Mouse (Mus musculus): ENCODE measurements around the gene Capn2. TPM values are rescaled to one million over a fixed set of nuclear protein-coding genes. Genes with fewer than 3 reads are reported as not detected.

The Capn2 gene
- total RNA-seq, 2 experiments from 2014 or later: 50.2 to 54.2 TPM

DNA sequence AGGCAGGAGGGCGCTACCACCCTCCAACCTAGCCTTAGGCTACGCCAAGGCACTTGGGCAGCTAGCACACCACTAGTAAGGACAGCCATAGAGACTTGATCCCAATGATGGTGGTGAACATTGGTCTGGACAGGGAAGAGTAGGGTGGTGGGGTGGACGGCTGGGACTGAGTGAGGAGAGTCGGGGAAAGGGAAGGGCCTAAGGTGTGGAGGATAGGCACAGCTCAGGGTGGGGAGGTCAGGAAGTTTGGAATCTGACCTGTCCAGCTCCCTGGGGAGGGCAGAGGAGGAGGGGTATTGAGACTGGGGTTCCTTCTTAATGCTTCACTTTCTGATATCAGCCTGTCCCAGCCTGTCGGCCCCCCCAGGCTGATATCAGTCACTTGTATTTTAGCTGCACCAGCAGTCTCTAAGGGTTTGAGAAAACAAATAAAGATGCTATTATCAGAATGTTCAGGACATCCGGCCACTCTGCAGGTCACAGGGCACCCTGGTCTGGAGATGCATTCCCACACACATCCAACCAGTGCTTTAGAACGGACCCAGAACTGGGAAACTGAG, 14.8 kb downstream of the Capn2 start:
- no peak for DNase-seq (ENCODE audit: low spot score)

DNA sequence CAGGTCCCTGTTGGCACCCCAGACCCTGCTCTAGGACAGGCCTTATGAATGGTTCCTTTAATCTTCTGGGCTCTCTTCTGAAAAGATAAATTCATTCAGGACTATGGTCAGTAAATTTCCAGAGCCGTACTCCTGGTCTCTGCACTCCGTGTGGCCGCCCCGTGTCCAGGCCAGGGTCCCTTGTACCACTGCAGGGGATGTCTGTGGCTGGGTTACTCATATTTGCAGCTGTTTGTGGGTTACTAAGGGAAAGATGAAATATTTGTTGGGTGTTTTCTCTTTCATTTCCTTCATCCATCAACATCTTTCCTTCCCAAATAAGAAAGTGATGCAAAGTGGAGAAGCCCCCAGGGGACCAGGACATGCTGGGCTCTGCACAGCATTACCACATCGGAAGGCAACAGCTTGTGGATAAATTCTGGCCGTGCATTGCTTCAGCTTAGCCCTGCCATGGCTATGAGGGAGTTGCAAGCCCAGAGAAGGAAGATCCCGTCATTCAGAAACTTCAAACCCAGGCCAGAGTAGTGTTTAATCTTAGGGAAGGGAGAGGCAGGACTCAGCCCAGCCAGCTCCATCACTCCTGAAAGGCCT, 15.5 kb downstream of the Capn2 start:
- peak; percentile 68 for DNase-seq (ENCODE audit: low spot score)

DNA sequence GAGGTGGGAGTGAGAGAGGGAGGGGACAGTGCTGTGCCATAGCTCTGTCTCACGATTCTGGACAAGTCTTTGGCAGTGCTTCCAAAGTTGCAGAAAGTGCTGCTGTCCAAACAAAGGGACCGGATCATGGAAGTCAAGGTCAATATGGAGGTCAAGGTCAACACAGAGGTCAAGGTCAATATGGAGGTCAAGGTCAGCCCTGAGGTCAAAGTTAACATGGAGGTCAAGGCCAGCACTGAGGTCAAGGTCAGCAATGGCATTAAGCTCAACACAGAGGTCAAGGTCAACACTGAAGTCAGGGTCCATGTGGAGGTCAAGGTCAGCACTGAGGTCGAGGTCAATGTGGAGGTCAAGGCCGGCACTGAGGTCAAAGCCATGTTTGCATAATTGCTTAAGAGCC, 16.6 kb downstream of the Capn2 start:
- no peak for DNase-seq (ENCODE audit: low spot score)

DNA sequence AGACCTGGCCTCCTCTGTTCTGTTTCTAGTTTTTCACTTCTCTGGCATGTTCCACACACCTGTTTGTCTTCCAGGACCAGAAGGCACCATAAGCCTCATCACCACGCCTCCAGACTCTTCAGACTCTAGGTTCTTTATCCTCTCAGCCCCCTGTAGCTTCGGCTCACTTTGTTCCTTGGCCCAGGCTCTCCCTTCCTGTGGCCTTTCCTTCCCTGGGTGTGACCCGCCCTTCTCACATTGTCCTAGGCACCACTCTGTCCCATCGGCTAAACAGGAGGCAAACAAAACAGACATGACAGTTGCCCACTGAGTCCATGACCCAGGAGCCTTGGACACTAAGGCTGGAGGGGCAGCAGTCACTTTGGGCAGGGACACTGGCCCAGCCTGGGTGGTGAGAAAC, 17.2 kb downstream of the Capn2 start:
- DNase-seq (ENCODE audit: low spot score): no peak

DNA sequence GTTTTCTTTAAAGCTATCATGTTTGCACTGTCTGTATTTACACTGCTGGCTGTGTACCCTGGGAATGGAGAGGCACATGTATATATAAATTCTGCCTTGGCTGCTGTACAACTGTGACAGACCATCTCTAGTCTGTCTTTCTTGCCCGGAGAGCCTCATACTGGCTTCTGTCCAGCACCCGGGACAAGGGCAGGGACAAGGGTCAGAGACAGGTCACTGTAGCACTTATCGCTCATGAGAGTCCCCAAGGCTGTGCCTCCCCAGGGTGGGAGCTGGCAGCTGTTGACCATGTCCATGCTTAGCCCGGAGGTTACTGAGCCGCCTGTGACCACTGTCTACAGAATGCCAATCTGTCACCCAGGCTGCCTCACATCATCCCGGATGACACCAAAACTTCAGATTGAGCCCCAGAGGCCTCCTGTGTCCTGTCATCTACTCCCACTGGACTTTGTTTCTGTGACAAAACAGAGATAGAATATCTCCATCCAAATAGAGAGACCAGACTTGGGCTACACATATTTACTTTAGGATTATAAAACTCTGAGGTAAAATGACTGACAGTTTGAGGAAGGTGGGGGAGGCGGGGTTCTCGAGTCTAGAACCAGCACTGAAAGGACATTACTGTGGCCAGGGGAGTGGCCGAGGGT, 17.8 kb downstream of the Capn2 start:
- DNase-seq (ENCODE audit: low spot score): peak; percentile 47

DNA sequence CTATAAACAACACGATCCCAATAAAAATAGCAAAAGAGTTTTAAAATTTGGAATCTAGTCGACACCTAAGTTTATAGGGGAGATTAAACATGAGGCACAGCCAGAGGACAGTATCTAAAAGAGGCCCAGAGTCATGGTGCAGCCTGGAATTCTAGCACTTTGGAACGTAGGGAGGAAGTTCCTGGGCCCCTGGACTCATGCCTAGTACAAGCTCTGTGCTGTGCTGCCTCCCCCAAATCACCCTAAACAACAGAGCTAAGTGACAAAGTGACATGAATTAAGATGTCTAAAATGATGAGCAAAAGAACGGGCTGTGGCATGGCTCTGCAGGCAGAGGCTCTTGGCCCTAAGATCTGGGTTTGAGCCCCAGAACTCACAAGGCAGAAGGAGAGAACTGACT, 19.7 kb downstream of the Capn2 start:
- DNase-seq (ENCODE audit: low spot score): no peak

DNA sequence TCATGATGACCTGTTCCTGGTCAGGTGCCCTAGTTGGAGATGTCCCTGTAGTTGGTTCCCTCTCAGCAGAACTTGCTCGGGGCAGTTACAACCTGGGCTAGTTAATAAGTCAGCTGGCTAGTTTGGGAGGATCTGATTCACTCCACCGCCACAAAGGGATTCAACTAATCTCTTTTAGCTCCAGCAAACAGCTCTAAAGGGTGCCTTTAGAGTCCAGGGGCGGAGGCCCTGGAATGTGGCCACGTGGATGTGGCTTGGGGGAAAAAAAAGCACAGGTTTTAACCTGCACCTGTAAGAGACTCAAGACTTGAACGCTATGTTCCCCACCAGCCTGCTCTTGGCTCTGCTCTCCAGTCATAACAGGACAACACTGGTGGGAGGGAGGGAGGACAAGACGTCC, 20.7 kb downstream of the Capn2 start:
- DNase-seq (ENCODE audit: low spot score): no peak

DNA sequence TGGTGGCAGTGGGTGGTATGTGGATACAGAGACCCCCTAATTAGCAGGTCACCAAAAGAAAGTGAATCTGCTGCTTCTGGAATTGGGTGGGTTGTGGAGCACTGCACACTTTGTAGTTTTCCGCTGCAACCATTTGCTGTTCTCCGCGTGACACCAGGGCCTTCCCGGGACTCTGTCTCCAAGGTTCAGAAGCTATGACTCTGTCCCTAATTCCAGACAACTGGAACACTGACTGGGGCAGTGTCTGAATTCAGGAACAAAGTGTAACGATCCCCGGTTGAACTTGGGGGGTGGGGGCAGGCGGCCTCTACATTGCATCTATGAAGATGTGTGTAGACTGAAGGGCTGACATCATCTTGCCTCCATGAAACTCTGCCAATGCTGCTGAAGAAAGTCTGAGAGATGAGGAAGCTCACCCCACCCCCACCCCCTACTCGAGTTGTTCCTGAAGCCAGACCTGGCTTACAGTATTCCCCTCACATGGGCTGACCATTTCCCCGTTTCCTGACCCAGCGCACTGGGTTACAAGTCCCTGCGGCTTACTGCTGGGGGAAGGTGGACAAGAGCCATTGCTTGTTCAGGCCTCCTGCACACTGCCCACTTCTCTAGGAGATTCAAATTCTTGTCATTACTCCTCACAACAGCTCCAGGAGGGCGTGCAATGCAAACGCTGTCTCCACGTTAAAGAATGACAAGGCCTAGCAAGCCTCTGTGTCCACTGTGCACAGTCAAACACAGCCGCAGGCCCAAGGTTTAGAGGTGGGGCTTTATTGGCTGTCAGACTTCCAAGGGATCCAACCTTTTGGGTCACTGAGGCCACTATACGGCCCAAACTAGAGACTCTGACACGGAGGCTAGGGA, 22.9 kb downstream of the Capn2 start:
- no peak for DNase-seq (ENCODE audit: low spot score)

DNA sequence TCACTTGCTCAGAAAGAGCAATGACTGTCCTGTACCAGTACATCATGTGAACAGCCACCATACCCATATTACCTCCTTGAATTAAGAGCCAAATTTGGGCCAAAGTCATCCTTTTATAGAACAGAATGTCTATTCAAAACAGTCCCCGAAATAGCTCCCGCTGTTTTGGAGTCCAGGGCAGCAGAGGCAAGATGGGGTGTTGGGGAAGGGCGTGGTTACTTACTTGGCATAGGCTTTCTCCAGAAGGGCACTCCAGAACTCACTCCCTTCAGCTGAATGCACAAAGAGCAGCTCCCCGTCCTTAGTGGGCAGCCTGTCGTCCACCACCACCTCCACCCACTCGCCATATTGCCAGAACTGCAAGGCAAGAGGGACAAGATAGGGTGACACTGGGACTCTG, 25.6 kb downstream of the Capn2 start:
- DNase-seq (ENCODE audit: low spot score): no peak

DNA sequence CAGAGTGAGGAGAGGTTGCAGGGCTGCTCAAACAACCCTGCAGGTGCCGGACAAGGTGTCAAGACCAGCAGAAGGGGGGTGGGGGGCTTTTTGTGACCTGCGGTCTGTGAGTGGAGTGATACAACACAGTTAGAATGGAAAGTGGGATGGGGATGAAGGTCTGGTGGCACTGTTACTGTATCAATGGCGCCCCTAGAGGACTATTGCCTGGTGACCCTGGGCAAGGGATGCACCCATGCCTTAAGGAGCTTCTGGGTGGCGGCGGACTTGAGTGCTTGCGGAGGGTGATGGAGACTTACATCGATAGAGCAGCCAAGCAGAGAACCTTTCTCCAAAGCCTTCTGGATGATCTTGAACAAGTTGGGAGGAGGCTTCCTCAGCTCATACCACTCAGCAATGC, 26.8 kb downstream of the Capn2 start:
- DNase-seq (ENCODE audit: low spot score): no peak

DNA sequence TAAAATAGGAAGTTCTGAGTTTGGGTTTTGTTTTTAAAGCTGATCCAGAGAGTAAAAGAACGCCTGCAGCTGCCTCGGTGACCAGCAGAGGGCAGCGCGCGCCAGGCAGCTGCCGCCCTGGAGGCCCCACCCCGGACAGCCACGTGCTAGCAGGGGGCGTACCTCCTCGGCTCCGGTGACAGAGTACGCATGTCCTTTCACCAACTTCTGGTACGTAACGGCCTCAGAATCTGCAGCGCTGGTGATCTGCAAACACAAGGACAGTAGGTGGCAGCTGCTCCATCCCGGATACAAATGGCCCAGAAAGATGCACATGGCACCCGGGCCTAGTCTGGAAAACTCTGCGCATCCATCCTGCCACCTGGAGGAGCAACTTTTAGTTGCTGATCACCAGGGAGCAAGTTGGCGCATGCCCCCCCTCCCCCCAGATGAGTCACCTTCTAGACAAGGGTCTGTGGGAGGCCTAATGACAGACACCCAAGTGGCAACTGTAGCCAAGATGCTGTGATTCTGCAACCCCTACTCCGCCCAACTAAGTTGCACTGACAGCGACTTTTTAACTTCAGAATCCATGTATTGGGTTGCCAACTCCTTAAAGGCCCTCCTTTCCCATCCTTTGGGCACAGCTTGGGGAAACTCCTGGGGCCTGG, 27.5 kb downstream of the Capn2 start:
- DNase-seq (ENCODE audit: low spot score): peak; percentile 95

DNA sequence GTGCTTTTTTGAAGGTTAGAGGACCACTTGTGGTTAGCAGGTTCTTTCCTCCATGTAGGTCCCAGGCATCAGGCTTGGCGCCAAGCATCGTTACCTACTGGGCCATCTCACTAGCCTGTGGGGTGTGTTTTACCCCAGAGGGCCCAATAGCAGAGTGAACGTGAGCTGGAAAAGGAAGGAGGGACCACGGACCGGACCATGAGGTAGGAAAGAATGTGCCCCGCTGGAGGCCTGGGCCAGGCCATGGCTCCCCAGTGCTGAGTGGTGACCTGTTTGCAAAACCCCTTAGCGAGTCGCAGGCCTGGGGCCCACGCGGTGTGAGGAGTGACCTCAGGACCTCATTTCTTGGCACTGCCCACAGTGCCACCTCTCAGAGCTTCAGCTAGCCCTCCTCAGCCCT, 28.9 kb downstream of the Capn2 start:
- DNase-seq (ENCODE audit: low spot score): no peak

DNA sequence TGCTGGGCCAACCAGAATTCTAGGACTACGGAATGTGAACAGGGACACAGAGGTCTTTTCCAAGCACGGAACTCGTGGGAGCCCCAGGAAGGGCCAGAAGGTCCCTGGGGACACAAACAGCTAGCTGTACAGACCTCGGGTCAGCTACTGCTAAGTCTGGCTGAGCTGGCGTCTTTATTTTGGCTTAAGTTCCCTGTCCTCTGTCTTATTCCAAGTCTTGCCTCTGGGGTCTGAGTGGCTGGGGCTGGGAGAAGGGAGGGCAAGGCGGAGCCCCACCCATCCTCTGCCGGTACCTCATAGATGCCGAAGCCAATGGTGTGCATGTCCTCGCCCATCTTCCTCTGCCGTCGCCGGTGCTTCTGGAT, 33.5 kb downstream of the Capn2 start:
- peak; percentile 58 for DNase-seq (ENCODE audit: low spot score)

DNA sequence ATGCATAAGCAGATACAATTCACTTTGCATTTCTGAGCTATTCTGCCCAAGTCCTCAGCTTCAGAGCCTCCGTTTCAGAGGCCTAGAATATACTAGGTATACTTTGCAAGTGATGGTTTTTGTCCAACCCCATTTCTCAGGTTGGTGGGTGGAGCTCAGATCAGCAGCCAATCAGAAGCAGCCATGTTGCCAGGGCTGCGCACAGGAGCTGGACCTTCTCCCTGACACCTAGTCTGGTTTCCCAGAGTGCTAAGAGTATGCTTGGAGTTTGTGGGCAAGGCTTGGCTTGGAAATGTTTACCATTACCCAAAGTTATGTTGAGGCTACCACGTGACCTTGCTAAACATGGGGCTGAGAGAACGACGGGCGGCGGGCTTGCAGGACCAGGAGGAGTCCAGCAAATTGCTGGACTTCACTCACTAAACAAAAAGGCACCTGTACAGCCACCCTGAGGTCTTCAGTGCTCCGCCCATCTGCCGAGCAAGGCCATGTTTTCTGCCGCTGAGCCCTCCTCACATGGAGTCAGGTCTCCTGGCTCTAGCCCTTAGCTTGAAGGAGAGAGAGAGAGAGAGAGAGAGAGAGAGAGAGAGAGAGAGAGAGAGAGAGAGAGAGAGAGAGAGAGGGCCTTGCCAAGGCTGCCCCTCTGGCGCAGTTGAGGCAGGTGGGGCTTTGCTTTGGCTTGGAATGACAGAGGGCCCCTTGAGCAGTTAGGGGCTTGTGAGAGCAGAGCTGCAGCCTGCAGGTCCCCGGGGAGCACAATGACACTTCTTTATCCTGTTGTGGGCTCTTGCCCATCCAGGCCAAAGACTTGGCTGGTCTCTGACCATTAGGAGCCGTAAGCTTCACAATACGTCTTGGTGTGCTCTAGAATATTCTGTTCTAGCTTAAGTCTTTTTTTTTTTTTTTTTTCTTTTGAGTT, 34.2 kb downstream of the Capn2 start:
- DNase-seq (ENCODE audit: low spot score): no peak

DNA sequence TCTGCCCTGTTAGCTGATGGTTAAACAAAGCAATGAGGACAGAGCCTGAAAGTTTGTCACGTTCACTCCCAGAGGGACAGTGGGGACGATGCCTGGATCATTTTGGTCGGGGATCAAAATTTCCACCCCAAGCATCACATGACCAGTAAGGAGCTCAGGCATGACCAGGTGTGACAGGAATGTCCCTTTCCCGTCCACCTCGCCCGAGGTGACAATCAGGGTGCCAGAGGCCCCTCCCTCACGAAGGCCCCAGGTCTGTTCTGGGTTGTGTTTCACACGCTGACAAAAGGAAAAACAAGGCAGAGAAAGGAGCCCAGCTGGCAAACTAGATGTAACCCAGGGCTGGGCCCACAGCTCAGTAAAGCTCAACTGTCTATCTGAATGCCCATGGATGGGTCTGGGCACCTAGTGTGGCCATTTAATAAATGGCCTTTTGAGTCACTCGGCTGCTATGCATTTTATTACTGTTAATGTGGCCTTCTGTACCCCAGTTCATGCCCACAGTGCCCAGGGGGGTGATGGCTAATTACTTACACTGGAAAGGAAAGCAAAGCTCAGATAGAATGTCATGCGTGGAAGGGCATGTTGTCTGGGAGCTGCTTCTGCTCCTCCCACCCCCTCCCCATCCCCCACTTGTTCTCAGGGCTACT, 35.6 kb downstream of the Capn2 start:
- DNase-seq (ENCODE audit: low spot score): no peak

DNA sequence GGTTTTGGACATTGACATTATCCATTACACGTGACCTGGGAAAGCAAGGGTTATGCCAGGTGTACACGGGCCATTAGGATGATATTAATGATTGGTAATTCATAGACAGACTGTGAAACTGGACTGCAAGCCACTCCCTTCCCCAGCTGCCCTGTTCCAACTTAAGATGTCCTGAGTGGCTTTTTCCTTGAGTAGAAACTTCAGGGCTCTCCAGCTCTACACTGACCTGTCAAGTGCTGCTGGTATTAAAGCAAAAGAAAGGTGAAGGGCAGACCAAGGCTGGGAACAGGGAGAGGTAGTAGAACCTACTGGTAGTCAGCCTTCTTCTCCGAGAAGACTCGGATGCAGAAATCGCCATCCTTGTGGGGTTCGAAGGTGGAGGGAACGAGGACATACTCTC, 36.3 kb downstream of the Capn2 start:
- no peak for DNase-seq (ENCODE audit: low spot score)

DNA sequence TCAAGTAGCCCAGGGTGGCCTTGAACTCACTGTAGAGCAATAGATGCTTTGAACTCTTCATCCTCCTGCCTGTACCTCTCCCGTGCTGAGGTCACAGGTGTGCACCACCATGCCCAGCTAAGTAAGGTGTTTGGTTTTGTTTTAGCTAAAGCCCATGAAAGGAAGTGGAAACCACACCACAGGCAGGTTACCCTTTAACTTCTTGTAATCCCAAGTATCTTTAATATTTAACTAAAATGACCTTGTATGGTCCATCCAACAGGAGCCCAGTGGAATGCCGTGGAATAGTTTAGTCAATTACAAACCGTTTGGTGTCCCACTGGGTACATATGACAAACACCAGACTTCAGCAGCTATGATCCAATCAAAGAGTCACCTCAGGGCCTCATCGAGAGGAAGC, 38.5 kb downstream of the Capn2 start:
- DNase-seq (ENCODE audit: low spot score): no peak

DNA sequence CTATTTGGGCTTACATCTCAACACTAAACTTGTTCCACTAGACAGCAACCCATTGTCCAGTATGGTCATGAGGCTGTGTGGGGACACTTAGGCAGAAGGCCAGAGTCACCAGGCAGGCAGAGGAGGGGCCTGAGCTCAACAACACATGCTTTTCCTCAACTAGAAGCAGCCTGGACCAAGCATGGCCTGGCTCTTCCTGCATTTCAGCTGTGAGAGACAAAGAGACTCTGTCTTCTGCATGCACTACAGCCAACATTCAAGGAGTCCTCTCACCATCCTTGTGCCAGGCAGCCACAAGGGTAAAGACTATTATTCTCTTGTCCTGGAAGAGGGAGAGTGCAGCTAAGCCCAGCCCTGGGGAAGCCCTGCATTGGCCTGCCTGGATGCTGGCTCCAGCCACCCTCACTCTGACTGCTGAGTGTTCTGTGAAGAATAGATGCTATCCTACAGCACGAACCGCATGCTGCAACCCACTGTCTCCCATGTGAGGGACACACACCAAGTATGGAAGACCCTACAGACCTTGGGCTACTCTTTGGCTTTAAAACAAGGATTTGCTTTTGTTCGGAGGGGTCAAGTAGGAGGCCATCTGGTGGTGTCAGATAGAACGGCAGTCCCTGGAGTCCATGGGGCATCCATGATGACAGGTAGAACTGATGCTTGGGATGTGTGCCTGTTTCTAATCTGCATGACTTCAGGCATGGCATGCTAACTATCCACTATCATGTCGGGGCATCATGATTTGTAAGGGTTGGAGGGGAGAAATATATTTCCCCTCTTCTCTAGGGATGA, 42.2 kb downstream of the Capn2 start:
- DNase-seq (ENCODE audit: low spot score): no peak

DNA sequence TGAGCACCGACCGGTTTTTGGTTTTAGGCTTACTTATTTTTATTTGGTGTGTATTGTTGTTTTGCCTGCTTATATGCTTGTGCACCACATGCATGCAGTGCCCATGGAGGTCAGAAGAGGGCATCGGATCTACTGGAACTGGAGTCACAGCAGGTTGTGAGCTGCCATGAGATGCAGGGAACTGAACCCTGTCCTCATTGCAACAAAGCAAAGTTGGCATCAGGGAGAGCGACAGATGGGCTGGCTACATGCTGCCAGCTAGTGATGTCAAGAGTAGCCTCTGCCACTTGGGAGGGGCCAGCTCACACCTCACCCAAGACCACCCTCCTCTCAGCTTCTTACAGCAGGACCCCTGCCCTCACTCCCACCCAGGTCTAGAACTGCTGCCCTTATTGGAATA, 51.4 kb downstream of the Capn2 start:
- DNase-seq (ENCODE audit: low spot score): no peak

DNA sequence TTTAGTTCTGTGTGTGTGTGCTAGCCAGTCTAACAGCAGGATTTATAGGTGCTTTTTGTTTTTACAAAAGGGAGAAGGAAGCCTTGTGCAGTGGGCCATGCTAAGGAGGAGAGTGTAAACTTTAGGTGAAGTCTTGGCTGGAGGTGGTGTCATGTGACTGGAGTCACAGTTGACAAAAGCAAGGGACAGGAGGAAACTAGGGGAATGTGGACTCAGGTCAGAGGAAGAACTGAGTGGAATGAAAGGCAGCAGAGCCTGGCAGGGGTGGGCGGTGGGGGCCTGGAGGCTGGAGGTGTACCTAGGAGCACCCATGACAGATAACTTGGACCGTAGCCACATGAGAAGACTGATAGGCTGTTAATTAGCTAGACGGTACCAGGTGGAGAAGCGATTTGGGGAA, 52.1 kb downstream of the Capn2 start:
- no peak for DNase-seq (ENCODE audit: low spot score)
